Mouse (Mus musculus): Measurements from ENCODE around the gene Baat. TPM values are rescaled to one million over a fixed set of nuclear protein-coding genes. Genes with fewer than 3 reads are reported as not detected.

Baat gene
- 0.02 TPM for polyA plus RNA-seq (2012; fragmentation: generic; extraction: Trizol)
- long read RNA-seq, experiment 1: 0 reads
- long read RNA-seq, experiment 2: 0 reads

DNA sequence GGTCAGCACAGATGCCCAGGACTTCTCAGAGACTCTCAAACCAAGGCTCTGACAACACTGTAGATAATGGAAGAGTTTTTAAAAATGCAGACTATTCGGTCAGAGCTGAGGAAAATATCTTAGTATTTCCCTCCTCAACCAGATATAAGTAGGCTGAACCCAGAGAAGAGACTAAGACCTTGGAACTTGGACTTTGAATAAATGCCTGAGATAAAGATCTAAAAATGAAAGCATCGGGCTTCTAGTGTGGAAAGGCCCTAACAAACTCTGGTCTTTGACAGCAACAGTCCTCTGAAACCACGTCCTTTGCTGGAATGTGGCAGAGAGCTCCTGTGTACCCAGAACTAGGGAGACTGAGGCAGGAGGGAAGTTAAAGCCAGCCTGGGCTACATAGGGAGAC is at the start of gene Baat:
Gene Baat (minus strand): TSS at position 172 of the 400 bp plus-strand sequence.
- no peak within 1 kb of the TSS for H3K4me3 ChIP-seq (ENCODE audit: insufficient read depth, poor library complexity, severe bottlenecking)
- no peaks in the 10 kb centered on the region for H3K79me2 ChIP-seq (ENCODE audit: control insufficient read depth, insufficient read depth)
- no peaks in the 10 kb centered on the region for H3K27me3 ChIP-seq (ENCODE audit: control insufficient read depth, insufficient read depth, insufficient read length)
- H3K36me3 ChIP-seq (ENCODE audit: control insufficient read depth, insufficient read depth): peaks cover 3% of the 10 kb centered on the region
- H3K79me3 ChIP-seq (ENCODE audit: low read depth): no peaks in the 10 kb centered on the region
- TF ChIP-seq CEBPB (IDR thresholded peaks at IDR 0.05; ENCODE audit: low read depth) (no peak), USF1 (IDR thresholded peaks at IDR 0.05; ENCODE audit: low read depth) (no peak), FOSL1 (IDR thresholded peaks at IDR 0.05; ENCODE audit: insufficient read depth, low read length, poor library complexity, severe bottlenecking) (no peak), CTCF (IDR thresholded peaks at IDR 0.05; ENCODE audit: control insufficient read depth, insufficient read depth, insufficient read length) (no peak), MYOG (IDR thresholded peaks at IDR 0.05; ENCODE audit: control insufficient read depth, extremely low read depth, insufficient read length) (no peak), MAX (IDR thresholded peaks at IDR 0.05) (no peak), MYOD1 (IDR thresholded peaks at IDR 0.05; ENCODE audit: control insufficient read depth, insufficient read length, low read depth) (no peak)
- H3ac ChIP-seq (ENCODE audit: control insufficient read depth, insufficient read length, low read depth): no peak within 1 kb of the TSS

GRCm38 (mm10) chr4:49553380-49553779 is 47.0 kb upstream of the Baat start:
- no peaks in the 10 kb centered on the region for H3K27me3 ChIP-seq (ENCODE audit: control insufficient read depth, insufficient read depth, insufficient read length)
- H3K36me3 ChIP-seq (ENCODE audit: control insufficient read depth, insufficient read depth): no peaks in the 10 kb centered on the region
- H3K79me2 ChIP-seq (ENCODE audit: control insufficient read depth, insufficient read depth): no peaks in the 10 kb centered on the region
- H3ac ChIP-seq (ENCODE audit: control insufficient read depth, insufficient read length, low read depth): no peak overlapping the region
- H3K79me3 ChIP-seq (ENCODE audit: low read depth): no peaks in the 10 kb centered on the region
- no peak for TF ChIP-seq CEBPB (IDR thresholded peaks at IDR 0.05; ENCODE audit: low read depth)
- no peak for TF ChIP-seq MYOG (IDR thresholded peaks at IDR 0.05; ENCODE audit: control insufficient read depth, extremely low read depth, insufficient read length)
- TF ChIP-seq MYOD1 (IDR thresholded peaks at IDR 0.05; ENCODE audit: control insufficient read depth, insufficient read length, low read depth): no peak
- no peak for TF ChIP-seq CTCF (IDR thresholded peaks at IDR 0.05; ENCODE audit: control insufficient read depth, insufficient read depth, insufficient read length)
- no peak for TF ChIP-seq USF1 (IDR thresholded peaks at IDR 0.05; ENCODE audit: low read depth)
- no peak for TF ChIP-seq FOSL1 (IDR thresholded peaks at IDR 0.05; ENCODE audit: insufficient read depth, low read length, poor library complexity, severe bottlenecking)
- TF ChIP-seq MAX (IDR thresholded peaks at IDR 0.05): no peak
- H3K4me3 ChIP-seq (ENCODE audit: insufficient read depth, poor library complexity, severe bottlenecking): no peak overlapping the region

DNA sequence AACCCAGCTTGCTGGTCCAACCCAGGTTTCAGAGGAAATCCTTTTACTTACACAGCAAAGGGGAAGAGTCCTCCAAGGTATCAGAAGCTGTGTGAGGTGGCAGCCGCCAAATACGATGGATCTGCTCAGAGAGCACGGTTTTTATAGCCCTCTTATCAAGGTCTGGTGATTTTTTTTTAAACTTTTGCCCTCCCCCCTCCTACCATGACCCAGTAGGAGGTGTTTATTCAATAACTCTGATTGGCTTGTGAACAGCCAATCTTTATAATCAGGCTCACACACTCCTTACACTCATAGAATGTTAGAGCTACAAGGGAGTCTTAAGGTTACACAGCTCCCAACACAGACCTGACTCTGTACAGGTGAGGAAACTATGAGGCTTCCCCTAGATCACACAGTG is 43.0 kb upstream of the Baat start, which contains the start of gene Aldob:
Gene Aldob (minus strand): TSS at position 164 of the 400 bp plus-strand sequence.
- H3K27me3 ChIP-seq (ENCODE audit: control insufficient read depth, insufficient read depth, insufficient read length): no peaks in the 10 kb centered on the region

GRCm38 (mm10) chr4:49547544-49548219 is 41.3 kb upstream of the Baat start:
- no peaks in the 10 kb centered on the region for H3K27me3 ChIP-seq (ENCODE audit: control insufficient read depth, insufficient read depth, insufficient read length)
- no peak overlapping the region for H3ac ChIP-seq (ENCODE audit: control insufficient read depth, insufficient read length, low read depth)
- no peaks in the 10 kb centered on the region for H3K79me3 ChIP-seq (ENCODE audit: low read depth)
- no peak overlapping the region for H3K4me3 ChIP-seq (ENCODE audit: insufficient read depth, poor library complexity, severe bottlenecking)
- H3K79me2 ChIP-seq (ENCODE audit: control insufficient read depth, insufficient read depth): no peaks in the 10 kb centered on the region
- TF ChIP-seq USF1 (IDR thresholded peaks at IDR 0.05; ENCODE audit: low read depth) (no peak), CEBPB (IDR thresholded peaks at IDR 0.05; ENCODE audit: low read depth) (no peak), MYOD1 (IDR thresholded peaks at IDR 0.05; ENCODE audit: control insufficient read depth, insufficient read length, low read depth) (no peak), MYOG (IDR thresholded peaks at IDR 0.05; ENCODE audit: control insufficient read depth, extremely low read depth, insufficient read length) (no peak), CTCF (IDR thresholded peaks at IDR 0.05; ENCODE audit: control insufficient read depth, insufficient read depth, insufficient read length) (no peak), MAX (IDR thresholded peaks at IDR 0.05) (no peak), FOSL1 (IDR thresholded peaks at IDR 0.05; ENCODE audit: insufficient read depth, low read length, poor library complexity, severe bottlenecking) (no peak)
- H3K36me3 ChIP-seq (ENCODE audit: control insufficient read depth, insufficient read depth): no peaks in the 10 kb centered on the region

More for the DNA sequence above, 43.0 kb upstream of the Baat start, which contains the start of gene Aldob:
- no peaks in the 10 kb centered on the region for H3K36me3 ChIP-seq (ENCODE audit: control insufficient read depth, insufficient read depth)
- no peaks in the 10 kb centered on the region for H3K79me3 ChIP-seq (ENCODE audit: low read depth)
- H3ac ChIP-seq (ENCODE audit: control insufficient read depth, insufficient read length, low read depth): no peak within 1 kb of the TSS
- no peak for TF ChIP-seq MYOD1 (IDR thresholded peaks at IDR 0.05; ENCODE audit: control insufficient read depth, insufficient read length, low read depth)
- TF ChIP-seq USF1 (IDR thresholded peaks at IDR 0.05; ENCODE audit: low read depth): no peak
- no peak for TF ChIP-seq FOSL1 (IDR thresholded peaks at IDR 0.05; ENCODE audit: insufficient read depth, low read length, poor library complexity, severe bottlenecking)
- TF ChIP-seq MYOG (IDR thresholded peaks at IDR 0.05; ENCODE audit: control insufficient read depth, extremely low read depth, insufficient read length): no peak
- TF ChIP-seq CTCF (IDR thresholded peaks at IDR 0.05; ENCODE audit: control insufficient read depth, insufficient read depth, insufficient read length): no peak
- TF ChIP-seq MAX (IDR thresholded peaks at IDR 0.05): no peak
- TF ChIP-seq CEBPB (IDR thresholded peaks at IDR 0.05; ENCODE audit: low read depth): no peak
- H3K79me2 ChIP-seq (ENCODE audit: control insufficient read depth, insufficient read depth): no peaks in the 10 kb centered on the region
- no peak within 1 kb of the TSS for H3K4me3 ChIP-seq (ENCODE audit: insufficient read depth, poor library complexity, severe bottlenecking)

GRCm38 (mm10) chr4:49546873-49547543 is 40.7 kb upstream of the Baat start:
- H3K79me3 ChIP-seq (ENCODE audit: low read depth): no peaks in the 10 kb centered on the region
- H3ac ChIP-seq (ENCODE audit: control insufficient read depth, insufficient read length, low read depth): no peak overlapping the region
- H3K79me2 ChIP-seq (ENCODE audit: control insufficient read depth, insufficient read depth): no peaks in the 10 kb centered on the region
- H3K27me3 ChIP-seq (ENCODE audit: control insufficient read depth, insufficient read depth, insufficient read length): no peaks in the 10 kb centered on the region
- H3K36me3 ChIP-seq (ENCODE audit: control insufficient read depth, insufficient read depth): no peaks in the 10 kb centered on the region
- no peak overlapping the region for H3K4me3 ChIP-seq (ENCODE audit: insufficient read depth, poor library complexity, severe bottlenecking)
- no peak for TF ChIP-seq CEBPB (IDR thresholded peaks at IDR 0.05; ENCODE audit: low read depth)
- TF ChIP-seq MYOG (IDR thresholded peaks at IDR 0.05; ENCODE audit: control insufficient read depth, extremely low read depth, insufficient read length): no peak
- TF ChIP-seq MAX (IDR thresholded peaks at IDR 0.05): no peak
- no peak for TF ChIP-seq CTCF (IDR thresholded peaks at IDR 0.05; ENCODE audit: control insufficient read depth, insufficient read depth, insufficient read length)
- TF ChIP-seq USF1 (IDR thresholded peaks at IDR 0.05; ENCODE audit: low read depth): no peak
- TF ChIP-seq MYOD1 (IDR thresholded peaks at IDR 0.05; ENCODE audit: control insufficient read depth, insufficient read length, low read depth): no peak
- TF ChIP-seq FOSL1 (IDR thresholded peaks at IDR 0.05; ENCODE audit: insufficient read depth, low read length, poor library complexity, severe bottlenecking): no peak

Data from C2C12 (cell line).